Mouse (Mus musculus) left cerebral cortex, adult 8-10 months (tissue): Measurements from ENCODE around the gene Siglecf. TPM values are rescaled to one million over a fixed set of nuclear protein-coding genes. Genes with fewer than 3 reads are reported as not detected.

ENCODE experiments used
- DNase-seq, 2 experiments: peaks; one replicate each; pipeline ENCODE4 v3.0.0; 2022; ENCODE audit warnings: low spot score in 2 of 2
- total RNA-seq, 4 experiments: library from RNA; stranded (reverse); gene quantifications; 2 replicates each; pipeline ENCODE4 v1.2.4; 2022

The Siglecf gene
- total RNA-seq, 4 experiments from 2014 or later: 0.46 to 2.1 (median 1.4) TPM

DNA sequence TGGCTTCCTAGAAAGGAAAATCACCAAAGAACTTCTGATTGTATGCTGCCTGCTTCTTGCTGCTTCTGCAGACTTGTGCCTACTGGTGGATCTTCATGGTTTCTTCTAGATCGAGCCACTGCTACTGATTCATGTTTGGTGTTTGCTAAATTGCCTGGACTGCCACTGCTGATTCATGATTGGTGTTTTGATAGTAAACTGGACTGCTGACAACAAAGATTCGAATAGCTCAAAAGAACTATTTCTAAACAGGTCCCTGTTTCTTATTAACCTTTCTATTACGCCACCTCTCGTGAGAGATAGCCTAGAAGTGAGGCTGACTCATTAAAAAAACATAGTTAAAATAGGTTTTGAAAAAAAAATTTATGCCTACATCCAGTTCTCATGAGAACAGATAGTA, 10.9 kb downstream of the Siglecf start:
- DNase-seq: no peak

DNA sequence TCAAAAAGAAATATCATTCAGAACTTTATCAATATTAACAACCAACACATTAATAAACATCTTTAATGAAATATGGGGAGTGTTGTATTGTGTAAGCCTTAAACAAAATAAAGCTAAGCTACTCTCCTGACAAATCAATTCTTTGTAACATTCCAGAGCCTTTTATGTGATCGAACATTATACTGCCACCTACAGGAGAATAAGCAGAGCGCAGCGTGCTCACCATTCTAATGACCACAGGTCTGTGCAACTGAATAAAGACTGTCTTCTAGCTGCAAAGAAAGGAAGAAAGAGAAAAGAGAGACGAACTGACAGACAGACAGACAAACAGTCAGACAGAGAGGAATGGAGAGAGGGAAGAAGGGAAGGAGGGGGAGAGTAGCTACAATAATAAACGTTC, 27.1 kb downstream of the Siglecf start:
- no peak for DNase-seq

DNA sequence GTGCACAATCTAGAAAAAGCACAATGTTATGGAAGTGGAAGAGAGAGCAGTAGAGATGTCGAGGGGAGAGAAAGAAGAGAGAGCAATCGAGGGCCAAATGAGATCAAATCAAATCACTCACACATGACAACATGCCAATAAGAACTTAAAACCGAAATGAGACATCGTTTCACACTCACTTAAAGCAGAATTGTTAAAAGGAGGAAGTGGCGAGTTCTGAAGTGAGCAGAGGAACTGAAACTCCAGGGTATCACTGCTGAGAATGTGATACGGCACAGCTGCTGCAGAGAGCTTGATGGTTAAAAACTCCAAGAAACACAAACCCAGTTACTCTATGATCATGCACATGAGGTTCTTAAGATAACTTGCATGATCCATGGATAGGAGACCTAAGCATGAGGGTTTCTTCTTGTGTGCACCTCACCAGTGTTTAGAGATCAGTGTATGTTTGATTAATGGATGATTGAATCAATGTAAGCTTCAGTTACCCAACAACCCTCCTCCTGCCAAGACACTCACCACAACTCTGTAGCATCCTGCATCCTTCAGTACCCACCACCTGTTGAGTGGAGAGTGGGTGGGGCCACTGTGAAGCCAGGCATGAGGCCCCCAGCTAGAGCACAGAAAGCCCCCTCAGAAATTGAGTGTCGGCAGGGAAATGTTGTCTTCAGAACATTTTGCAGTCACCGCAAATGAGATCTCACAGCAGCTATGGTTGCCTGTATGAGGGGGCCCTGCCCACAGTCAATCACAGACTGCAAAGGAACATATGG, 41.4 kb downstream of the Siglecf start:
- no peak for DNase-seq

DNA sequence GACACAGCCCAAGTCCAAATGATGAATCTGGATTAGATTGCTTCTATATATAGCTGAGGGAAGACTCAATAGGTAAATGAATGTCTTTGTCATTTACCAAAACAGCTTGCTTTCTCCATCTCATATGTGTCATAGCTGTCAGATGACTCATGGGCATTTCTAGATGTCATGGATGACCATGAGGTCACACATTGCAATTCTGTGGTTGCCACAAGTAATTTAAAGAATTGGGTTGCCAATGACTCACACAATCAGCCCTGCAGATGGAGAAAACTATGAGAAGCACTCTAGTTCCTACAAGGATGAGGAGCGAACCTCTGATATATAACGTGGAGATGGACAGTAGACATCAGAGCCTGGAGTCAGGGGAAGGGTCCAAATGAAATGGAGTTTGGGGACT, 48.4 kb downstream of the Siglecf start:
- DNase-seq: no peak

DNA sequence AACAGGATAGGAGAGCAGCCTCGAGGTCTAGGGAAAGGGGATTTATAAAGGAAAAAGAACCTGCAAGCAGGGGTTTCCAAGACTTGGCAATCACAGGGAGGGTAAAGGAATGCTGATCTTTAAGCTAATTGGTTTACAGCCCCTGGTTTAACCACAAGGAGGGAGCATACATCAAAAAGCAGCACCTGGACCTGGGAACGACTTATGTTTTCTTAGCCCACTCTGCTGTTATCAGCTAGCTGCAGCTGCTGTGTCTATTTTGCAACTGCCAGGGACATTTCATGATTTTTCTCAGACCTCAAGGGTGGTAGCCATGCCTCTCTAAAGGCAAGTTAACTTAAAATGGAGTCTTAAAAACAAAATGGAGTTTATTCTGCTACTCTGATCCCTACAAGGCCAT, 51.6 kb downstream of the Siglecf start:
- DNase-seq: no peak

DNA sequence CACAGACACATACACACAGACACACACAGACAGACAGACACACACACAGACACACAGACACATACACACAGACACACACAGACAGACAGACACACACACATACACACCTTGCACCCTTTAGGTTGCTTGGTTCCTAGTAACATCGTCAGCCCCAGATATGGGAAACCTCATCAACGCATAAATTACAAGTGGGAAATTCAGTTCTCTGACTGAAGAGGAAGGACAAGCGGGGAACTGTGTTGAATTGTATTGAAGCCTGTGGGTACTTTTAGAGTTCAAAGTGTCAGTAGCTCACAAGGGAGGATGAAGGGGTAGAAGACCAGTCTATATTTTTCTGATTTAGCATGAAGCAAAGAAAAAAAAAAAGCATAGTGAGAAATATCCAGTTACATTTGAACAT, 56.4 kb downstream of the Siglecf start:
- no peak for DNase-seq

DNA sequence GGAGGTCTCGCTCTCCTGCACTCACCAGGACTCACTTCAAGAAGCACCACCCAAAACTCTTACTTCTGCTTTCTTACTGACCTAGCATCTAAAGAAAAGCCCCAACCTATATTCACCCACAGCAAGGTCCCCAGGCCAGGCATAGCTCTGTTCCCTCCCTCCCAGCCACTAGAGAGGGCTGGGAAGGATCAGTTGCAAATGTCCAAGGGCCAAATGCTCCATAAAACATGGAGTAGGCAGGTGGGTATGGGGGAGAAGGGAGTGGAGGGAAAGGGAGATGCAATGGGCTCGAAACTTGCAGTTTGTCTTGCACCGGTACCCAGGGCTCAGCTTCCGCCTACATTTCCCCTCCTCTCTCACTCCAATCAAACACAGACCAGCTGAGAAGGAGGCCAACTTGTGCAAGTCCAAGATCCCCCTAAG, 57.0 kb downstream of the Siglecf start, which contains the start of gene Siglecg:
Gene Siglecg, plus strand, starts transcription at position 74 of the 423 bp plus-strand sequence.
- no peak for DNase-seq

DNA sequence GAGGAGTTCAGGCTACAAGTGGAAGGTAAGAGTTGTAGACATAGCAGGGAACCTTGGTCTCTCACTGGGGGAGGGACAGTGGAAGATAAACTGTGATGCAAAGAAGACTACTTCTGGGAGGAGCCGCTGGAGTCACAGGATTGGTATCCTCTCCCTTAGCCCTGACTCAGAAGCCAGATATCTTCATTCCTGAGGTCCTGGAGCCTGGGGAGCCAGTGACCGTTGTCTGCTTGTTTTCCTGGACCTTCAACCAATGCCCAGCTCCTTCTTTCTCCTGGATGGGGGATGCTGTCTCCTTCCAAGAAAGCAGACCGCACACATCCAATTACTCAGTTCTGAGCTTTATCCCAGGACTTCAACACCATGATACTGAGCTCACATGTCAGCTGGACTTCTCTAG, 57.9 kb downstream of the Siglecf start:
- DNase-seq: no peak

Other genes starting within 250 kb of the Siglecf start
- gene Zfp936, start 237.1 kb upstream of the Siglecf start, total RNA-seq: not detected
- gene Zfp715, start 38.0 kb upstream of the Siglecf start, total RNA-seq: 10 to 100 TPM; 17.8 to 22.0 (median 20.3) TPM
- gene Siglecg, start 56.9 kb downstream of the Siglecf start, total RNA-seq: under 1 TPM in 3 of 4 experiments, not detected in 1; 0.07 to 0.84 (median 0.13) TPM
- gene Lim2, start 76.3 kb downstream of the Siglecf start, total RNA-seq: not detected
- not detected for gene Nkg7, start 85.7 kb downstream of the Siglecf start, total RNA-seq
- gene Cldnd2, start 89.4 kb downstream of the Siglecf start, total RNA-seq: not detected
- gene Etfb, start 92.7 kb downstream of the Siglecf start, total RNA-seq: 10 to 100 TPM; 52.0 to 61.0 (median 58.8) TPM
- 1 to 10 TPM in 1 of 4 experiments, under 1 TPM in 1, not detected in 2; 0.64 to 2.2 TPM for gene Gm45233, start 92.8 kb downstream of the Siglecf start, total RNA-seq
- 1 to 10 TPM; 1.4 to 2.3 (median 2.0) TPM for gene Vsig10l, start 111.8 kb downstream of the Siglecf start, total RNA-seq
- gene Iglon5, start 138.7 kb downstream of the Siglecf start, total RNA-seq: 10 to 100 TPM; 24.9 to 27.1 (median 25.8) TPM
- gene 4931406B18Rik, start 154.6 kb downstream of the Siglecf start, total RNA-seq: not detected
- 10 to 100 TPM in 1 of 4 experiments, 1 to 10 TPM in 3; 5.0 to 11.8 (median 7.3) TPM for gene Cd33, start 193.1 kb downstream of the Siglecf start, total RNA-seq
- gene Zfp658, start 210.9 kb downstream of the Siglecf start, total RNA-seq: 1 to 10 TPM; 3.8 to 6.1 (median 4.7) TPM
- 10 to 100 TPM; 17.8 to 18.8 (median 18.2) TPM for gene Zfp719, start 228.3 kb downstream of the Siglecf start, total RNA-seq